Mouse (Mus musculus) gastrocnemius, postnatal 4 days (tissue): Measurements from ENCODE around the gene Spaca4. TPM values are rescaled to one million over a fixed set of nuclear protein-coding genes. Genes with fewer than 3 reads are reported as not detected.

Experiments used
- DNase-seq, 2 experiments: peaks; one replicate each; pipeline ENCODE4 v3.0.0; 2021 to 2022; ENCODE audit warnings: low spot score in 2 of 2, mixed read lengths in 2 of 2
- long read RNA-seq, 2 experiments: library from polyadenylated mRNA; stranded (forward); transcript quantifications; one replicate each; pipeline ENCODE4 v2.0.0; 2021
- total RNA-seq, 2 experiments: library from RNA; stranded (reverse); gene quantifications; 2 replicates each; pipeline ENCODE4 v1.2.3; 2021

Spaca4 gene
- not detected for total RNA-seq
- long read RNA-seq, experiment 1, result 0 reads
- long read RNA-seq, experiment 2, result 0 reads

GRCm38 (mm10) chr7:45725713-45726112 lies at the start of gene Spaca4:
Gene Spaca4, minus strand, starts transcription at chr7:45725813.
- DNase-seq, result no peak

- no peak for DNase-seq
These were observed 49.6 kb upstream of the Spaca4 start for GRCm38 (mm10) chr7:45775237-45775636.

- no peak for DNase-seq
These were observed 45.5 kb upstream of the Spaca4 start for GRCm38 (mm10) chr7:45771101-45771500.

- DNase-seq, result no peak
These were observed 44.9 kb upstream of the Spaca4 start for GRCm38 (mm10) chr7:45770427-45771082.

- DNase-seq, result no peak
These were observed 41.9 kb upstream of the Spaca4 start for GRCm38 (mm10) chr7:45767500-45767899.

GRCm38 (mm10) chr7:45766764-45767163 lies 41.2 kb upstream of the Spaca4 start:
- no peak for DNase-seq

GRCm38 (mm10) chr7:45765995-45766394 lies 40.4 kb upstream of the Spaca4 start:
- no peak for DNase-seq

GRCm38 (mm10) chr7:45760151-45760550 lies 34.5 kb upstream of the Spaca4 start:
- no peak for DNase-seq

- DNase-seq, result no peak
These were observed 33.8 kb upstream of the Spaca4 start for GRCm38 (mm10) chr7:45759400-45759799.

- DNase-seq, result no peak
These were observed 30.1 kb upstream of the Spaca4 start for GRCm38 (mm10) chr7:45755703-45756102.

- DNase-seq, result no peak
These were observed 24.5 kb upstream of the Spaca4 start for GRCm38 (mm10) chr7:45750162-45750561.

- DNase-seq, result no peak
These were observed 23.8 kb upstream of the Spaca4 start for GRCm38 (mm10) chr7:45749401-45749800.

- no peak for DNase-seq
These were observed 22.5 kb upstream of the Spaca4 start for GRCm38 (mm10) chr7:45748110-45748509.

GRCm38 (mm10) chr7:45747450-45747849 lies 21.8 kb upstream of the Spaca4 start:
- no peak for DNase-seq

GRCm38 (mm10) chr7:45746518-45746917 lies 20.9 kb upstream of the Spaca4 start:
- no peak for DNase-seq

GRCm38 (mm10) chr7:45744387-45744786 lies 18.8 kb upstream of the Spaca4 start:
- DNase-seq, result peak; percentile 65 to 85

GRCm38 (mm10) chr7:45742338-45742737 lies 16.7 kb upstream of the Spaca4 start:
- no peak for DNase-seq

GRCm38 (mm10) chr7:45741777-45742176 lies 16.2 kb upstream of the Spaca4 start:
- DNase-seq, result no peak

- DNase-seq, result no peak
These were observed 15.7 kb upstream of the Spaca4 start for GRCm38 (mm10) chr7:45741308-45741707.

GRCm38 (mm10) chr7:45739820-45740219 lies 14.2 kb upstream of the Spaca4 start:
- DNase-seq, result no peak

- peak in 1 of 2 experiments; percentile 78 for DNase-seq
These were observed 13.7 kb upstream of the Spaca4 start for GRCm38 (mm10) chr7:45739162-45739763.

- DNase-seq, result no peak
These were observed 7.9 kb upstream of the Spaca4 start for GRCm38 (mm10) chr7:45733477-45733876.
